Mouse (Mus musculus): ENCODE measurements around the gene Vmn1r85.

The Vmn1r85 gene

DNA sequence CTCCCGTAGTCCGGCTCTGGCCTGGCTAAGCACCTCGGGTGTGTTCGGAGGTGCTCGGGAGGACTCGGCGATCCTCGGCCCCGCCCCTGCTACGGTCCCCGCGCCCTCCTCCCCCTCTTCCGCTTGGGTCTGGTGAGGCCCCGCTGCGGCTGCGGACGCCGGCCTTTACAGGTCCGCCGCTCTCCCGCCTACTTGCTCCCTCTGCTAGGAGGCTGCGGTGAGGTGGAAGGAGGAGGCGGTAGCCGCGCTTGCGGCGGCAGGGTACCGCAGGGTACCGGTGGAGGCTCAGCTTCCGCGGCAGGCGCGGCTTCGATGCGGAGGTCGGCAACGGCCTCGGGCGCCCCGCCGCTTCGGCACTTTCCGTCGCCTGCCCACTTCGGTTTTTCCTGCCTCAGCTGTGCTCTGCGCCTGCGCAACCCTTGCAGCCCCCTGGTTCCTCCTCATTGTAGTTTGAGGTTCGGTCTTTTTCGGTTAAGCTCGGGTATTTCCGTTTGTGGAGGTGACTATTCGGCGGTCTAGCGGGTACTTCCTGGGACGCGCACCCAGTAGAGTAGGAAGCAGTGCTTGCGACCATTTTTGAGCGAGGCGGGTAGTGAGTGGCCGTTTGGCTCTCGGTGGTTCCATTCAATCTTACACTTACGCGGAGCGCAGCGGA lies 56.9 kb downstream of the Vmn1r85 start, which contains the start of gene Ube2m:
TSS of gene Ube2m (minus strand) at position 375 of the 655 bp plus-strand sequence.
- peak; percentile 99 for DNase-seq (ENCODE audit: low spot score in 2 of 2)

DNA sequence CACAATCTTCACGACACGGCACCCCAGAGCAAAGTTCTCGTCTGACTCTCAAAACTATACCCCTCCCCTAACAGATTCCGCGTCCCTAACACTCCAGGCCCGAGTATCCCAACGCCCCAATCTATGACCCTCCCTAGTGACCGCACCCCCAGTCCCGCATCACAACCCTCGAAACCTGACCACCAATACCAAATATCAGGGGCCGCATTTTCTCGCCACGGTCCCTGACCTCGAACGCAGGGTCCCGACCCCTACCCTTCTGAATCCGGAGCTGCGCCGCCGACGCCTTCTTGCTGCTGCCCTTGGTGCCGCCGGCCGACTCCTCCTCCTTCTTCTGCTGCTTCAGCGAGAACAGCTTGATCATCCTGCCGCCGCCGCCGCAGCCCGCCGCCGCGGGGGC lies 57.6 kb downstream of the Vmn1r85 start:
- no peak for DNase-seq (ENCODE audit: low spot score in 2 of 2)

DNA sequence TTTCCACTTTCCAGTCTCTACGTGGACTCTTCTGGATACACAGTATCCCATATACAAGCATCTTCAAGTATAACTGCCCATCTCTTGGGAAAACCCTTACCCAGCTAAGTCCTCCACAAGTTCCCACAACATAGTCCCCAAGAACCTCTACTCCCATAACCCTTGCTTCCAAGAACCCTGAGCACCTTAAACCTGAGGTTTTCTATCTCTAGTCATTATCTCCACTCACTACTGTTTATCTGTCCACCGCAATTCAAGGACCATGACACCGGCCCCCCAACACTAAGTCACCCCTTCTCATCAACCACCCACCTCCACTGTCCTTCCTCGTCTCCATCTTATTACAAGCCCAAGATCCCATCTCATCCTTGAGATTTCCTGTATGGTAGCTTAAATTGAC lies 58.2 kb downstream of the Vmn1r85 start:
- no peak for DNase-seq (ENCODE audit: low spot score in 2 of 2)

DNA sequence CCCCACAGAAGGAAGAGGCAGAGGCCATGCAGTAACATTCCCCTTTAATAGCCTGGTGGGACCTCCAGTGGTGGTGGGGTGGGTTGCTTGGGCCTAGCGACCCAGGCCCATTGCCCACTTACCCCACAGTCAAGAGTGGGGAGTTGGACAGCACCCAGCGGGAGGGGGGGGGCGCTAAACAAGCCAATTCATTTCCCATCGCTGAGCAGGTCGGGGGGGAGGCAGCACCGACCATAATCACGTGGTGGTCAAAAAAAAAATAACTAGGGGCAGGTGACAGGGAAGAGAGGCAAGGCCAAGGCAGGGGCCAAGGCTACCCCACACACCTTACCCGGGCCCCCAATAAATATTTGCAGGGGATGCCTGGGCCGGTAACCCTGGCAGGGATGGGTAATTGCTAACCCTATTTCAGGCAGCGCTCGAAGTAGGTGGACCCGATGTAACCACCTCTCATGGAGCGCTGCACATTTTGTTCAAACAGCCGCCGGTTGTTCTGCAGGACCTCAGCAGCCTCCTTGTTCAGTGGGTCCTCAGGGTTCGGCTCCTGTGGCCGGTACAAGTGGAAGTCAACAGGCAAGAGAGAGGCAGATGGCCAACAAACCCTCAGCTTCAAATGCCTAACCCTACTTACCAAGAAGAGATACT lies 59.6 kb downstream of the Vmn1r85 start:
- DNase-seq (ENCODE audit: low spot score in 2 of 2): no peak

DNA sequence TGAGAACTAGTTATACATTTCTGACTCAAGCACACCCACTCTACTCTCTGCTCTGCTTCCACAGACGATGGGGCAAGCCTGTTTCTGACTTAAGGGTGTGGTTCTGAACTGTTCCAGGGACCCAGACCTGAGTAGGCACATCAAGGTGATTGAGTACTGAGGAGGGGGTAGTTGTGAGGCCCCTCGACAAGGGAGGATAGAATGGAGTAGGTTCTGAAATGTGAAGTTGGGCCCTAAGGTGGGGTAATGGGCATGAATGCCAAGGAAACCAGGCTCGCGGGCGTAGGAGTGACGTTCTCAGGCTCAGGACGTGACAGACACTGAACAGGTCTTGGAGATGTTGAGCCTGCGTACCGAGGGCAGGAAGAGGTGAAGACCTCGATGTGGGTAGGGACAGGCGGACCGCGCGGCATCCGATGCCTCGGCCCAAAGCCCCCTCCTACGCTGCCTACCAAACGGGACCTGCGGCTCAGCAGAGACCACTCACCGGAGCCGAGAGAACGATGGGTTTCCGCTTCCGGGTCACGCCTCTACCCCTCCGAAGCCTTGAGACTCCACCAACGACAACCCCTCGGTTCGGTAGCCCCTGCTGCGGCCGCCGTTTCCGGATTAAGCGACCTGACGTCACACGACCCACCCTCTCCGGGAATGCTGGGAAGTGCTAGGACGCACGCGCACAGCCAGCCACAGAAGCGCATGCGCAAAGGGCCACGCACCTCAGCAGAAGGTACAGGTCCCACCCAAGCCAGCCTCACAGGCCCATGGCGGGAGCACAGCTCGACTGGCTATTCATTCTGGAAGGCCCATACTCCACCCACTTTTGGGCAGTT lies 60.6 kb downstream of the Vmn1r85 start, which contains the start of gene Chmp2a:
TSS of gene Chmp2a (minus strand) at position 660 of the 830 bp plus-strand sequence.
- DNase-seq (ENCODE audit: low spot score in 2 of 2): peak; percentile 96 to 98

DNA sequence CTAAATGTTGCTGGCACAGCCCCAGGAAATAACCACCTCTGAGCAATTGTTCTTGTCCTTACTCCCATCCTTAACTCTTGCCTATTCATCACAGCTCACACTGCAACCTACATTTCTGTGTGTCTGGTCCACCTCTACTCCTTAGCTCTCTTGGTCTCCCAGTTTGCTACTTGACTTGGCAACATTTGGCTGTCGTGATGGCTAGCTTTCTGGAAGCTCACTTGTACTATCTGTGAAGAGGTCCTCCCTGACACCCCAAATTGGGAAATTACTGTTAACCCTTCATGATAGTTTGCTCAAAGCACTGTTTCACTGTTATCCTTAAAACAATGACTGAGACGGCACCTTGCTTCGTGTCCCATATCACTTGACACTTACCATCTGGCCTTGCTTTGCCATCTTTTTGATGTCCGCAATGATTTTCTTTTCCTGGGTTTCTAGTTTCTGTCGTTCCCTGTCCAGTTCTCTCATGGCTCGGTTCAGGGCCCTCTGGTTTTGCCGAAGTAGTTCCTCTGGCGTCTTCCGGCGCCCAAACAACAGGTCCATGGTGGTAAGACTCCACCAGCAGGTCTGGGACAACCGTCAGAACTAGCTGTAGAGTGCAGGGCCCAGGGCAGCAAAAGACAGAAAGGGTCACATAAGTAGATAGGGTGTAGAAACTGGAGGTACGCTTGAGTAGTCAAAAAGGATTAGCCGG lies 61.4 kb downstream of the Vmn1r85 start:
- DNase-seq (ENCODE audit: low spot score in 2 of 2): no peak

Data from frontal cortex, postnatal 25 days (tissue).